Mouse (Mus musculus): ENCODE measurements around the gene Lekr1. TPM values are rescaled to one million over a fixed set of nuclear protein-coding genes. Genes with fewer than 3 reads are reported as not detected.

Lekr1 gene
- 6.6 and 7.7 TPM in 2 replicates for polyA plus RNA-seq (2012; rRNA removed)

DNA sequence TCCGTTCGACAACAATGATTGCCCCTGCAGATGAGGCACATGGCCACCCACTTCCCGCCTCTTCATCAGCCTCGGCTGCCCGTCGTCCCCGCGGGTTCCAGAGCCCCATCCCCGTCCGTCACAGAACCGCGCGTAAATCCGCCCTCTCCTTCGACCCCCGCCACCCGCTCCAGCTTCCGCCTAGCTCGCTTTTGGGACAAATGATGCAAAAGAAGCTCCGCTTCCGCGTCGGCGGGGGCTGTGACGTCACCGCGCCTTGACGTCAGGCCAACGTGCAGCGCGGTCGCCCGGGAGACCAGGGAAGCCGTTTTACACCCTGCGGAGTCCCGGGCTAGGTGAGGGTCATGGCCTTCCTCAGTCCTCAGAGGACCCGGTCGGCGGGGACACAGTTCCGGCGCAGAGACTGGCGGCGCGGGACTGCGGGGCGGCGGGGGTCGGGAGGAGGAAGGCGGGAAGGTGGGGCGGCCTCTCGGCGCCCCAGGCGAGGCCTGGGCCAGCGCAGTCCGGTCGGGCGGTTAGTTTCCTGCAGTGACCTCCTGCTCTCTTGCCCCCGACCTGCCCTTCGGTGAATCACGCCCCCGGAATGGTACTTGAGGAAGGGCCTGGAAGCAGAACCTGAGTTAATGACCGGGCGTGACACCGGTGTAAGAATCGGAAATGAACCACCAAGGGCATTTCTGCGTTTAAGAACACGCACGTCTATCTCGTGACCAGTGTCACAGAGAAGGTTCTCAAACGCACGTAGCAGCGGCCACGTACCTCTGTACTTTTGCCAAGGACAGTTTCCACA, at the start of gene Lekr1:
Gene Lekr1, plus strand, starts transcription at position 252 of the 790 bp plus-strand sequence.
- DNase-seq (ENCODE audit: extremely low spot score in 1 of 2, low spot score in 1 of 2) = peak; percentile 83 to 95

DNA sequence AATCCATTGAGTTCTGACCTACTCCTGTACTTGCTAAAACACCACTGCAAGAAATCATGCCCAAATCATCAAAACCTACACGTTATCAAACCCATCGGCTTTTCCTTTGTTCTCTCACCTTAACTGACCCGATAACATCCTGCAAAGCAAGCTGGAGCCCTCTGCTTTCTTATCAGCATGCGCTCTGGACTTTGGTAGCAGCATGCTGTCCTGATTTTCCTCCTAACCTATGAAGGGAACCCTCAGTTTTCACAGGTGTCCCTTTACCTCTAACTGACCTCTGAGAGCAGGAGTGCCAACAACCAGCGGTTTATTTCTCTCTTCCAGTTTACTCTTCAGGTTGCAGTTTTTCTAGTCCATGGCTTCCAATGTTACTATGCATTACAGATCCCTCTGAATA, 48.5 kb upstream of the Lekr1 start:
- no peak for DNase-seq (ENCODE audit: extremely low spot score in 1 of 2, low spot score in 1 of 2)

DNA sequence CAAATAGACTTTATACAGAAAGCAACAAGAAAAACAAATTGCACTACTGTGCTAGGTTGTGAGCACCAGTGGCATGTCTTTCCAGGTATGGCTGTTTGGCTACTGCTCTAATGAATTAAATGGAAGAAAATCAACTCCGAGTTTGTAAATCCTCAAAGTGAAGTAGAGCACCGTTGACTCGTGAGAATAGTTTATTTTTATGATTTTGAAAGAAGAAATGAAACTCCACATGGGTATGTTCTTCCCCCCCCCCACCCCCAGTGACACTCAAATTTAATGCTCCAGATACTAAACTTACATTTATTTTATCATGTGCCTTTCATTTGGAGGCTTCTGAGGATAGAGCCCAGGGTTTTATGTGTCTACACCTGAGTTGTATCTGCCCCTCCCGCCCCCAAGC, 46.7 kb upstream of the Lekr1 start:
- no peak for DNase-seq (ENCODE audit: extremely low spot score in 1 of 2, low spot score in 1 of 2)

DNA sequence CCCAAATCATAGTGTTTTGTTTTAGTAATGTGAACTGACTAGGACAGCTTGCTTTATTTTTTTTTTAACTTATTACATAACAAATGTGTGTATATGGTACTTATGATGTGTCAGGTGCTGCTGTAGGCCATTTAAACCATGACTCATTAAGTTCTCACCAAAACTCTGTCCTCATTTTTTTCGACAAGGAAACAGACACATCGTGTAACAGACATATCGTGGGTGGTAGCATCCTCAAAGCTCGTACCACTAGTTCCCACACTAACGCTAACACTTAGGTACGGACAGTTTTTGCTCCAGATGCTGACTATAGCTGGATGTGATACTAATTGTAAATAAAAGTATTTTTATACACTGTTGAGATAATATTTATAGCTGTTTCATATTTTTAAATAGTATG, 43.0 kb upstream of the Lekr1 start:
- DNase-seq (ENCODE audit: extremely low spot score in 1 of 2, low spot score in 1 of 2) = peak in 1 of 2 experiments; percentile 27

DNA sequence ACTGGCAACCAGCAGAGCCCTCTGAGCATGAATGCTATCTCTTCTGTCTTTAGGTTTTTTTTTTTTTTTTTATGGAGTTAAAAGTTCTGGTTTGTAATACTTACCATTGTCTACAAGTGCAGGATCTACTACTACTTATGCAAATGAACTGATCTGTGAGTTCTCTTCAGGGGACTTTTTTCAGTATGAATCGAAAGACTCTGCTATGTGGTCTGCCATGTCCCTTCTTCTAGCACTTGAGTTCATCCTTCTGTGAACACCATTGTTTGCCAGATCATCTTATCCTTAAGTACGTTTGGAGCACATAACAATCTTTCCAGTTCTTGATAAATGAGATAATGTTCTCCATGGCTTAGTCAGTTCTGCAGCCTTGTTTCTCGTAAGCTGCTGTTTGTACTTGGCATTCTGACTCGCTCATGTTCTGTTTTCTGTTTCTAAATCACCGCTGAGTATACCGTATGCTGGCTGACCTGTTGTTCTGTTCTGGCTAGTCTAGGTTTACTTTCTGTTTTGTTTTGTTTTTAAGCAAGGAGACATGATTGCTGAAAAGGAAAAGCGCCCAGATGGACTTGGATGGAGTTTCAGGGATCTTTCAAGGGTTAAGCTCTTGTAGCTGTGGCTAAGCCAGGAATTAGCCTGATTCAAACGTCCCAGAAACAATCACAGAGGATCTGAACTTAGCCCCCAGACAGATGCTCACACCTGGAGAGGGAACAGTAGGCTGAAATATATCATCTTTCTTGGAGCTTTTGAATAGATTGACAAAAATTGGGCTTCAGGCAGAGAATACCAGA, 40.3 kb upstream of the Lekr1 start:
- no peak for DNase-seq (ENCODE audit: extremely low spot score in 1 of 2, low spot score in 1 of 2)

DNA sequence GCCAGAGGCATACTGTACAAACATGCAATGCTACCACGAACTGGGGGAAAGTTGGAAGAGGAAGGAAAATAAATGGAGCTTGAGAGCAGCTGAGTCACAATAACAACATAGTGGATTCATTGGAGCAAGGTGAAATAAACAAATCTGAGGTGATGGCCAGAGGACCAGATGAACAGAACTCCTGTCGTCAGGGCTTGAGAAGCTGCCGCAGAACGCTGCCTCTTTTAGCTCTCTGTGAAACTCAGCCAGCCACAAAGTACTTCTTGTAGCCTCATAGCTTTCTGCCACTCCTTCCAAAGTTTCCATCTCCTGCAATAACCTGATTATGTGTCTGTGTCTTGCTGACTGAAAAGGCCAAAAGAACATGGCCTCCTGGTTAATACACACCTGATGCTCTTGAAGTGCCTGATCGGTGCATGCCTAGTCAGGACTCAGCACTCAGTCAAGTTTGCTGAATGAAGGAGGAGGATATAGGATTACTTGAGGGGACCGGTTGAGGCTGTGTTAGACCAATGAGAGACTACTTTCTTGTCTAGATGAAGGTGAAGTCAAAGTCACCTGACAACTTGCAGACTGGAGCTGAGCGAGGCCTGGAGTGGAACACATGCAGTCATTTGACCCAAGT, 39.6 kb upstream of the Lekr1 start:
- DNase-seq (ENCODE audit: extremely low spot score in 1 of 2, low spot score in 1 of 2) = no peak

DNA sequence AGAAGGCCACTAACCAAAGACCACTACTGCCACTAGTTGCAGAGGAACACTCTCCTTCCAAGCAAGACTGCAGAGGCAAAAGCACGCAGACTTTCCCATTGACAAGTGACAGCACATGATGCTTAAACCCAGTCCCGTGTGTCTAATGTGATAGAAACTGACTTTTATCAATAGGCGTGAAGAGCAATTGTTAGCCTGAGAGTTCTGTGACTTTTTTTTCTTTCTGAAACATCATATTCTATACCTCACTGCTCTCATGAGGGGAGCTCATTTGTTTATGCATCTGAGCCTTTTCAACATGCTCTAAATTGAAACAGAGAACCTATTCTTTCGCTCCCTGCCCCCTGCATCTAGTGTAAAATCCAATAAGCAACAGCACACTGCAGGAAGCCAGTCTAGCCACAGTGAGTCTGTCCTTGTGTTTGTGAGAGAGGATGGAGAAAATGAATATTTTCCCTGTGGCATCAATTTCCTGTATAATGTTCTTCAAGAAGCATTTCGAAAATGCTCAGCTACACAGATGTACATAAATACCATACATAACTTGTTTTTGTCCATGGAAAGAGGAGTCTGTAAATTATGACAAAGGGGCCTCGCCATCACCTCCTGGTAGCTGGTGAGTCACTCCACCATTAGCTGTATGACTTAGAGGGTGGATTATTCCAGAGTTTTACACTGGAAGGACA, 38.9 kb upstream of the Lekr1 start:
- no peak for DNase-seq (ENCODE audit: extremely low spot score in 1 of 2, low spot score in 1 of 2)

DNA sequence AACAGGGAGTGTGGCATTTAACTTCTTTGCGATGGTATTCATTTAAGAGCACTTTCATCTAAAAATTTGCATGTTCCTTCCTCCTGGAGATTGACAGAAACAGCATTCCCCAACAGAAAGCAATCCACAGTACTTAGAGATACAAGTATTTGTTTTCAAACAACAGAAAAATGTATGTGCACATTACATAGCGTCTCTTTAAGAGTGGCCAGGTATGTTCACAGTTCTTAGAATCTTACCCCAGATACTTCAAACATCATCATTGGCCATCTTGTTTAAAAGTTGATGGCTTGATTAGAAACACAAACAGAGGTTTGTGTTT, 38.4 kb upstream of the Lekr1 start:
- no peak for DNase-seq (ENCODE audit: extremely low spot score in 1 of 2, low spot score in 1 of 2)

DNA sequence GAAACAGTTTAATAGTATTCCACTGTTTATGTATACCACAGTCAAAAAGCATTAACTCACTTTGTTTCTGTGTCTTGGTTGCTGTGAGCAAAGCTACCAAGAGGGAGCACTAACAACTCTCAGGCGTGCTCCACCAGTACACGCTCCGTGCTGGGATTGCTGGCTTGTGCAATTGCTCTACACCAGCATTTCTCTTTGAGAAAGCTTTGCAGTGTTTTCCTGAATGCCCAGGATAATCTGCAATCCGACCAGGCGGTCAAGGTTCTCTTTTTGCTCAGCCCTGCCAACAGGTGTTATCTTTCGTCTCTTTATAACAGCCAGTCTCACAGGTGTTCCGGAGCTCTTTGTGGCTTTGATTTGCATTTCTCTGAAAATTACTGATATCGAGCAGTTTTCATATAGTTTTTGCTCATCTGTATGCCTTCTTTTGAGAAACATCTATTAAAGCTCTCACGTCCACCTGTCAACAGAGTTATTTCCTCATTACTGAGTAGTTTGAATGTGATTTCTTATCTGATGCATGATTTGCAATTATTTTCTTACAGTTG, 36.4 kb upstream of the Lekr1 start:
- DNase-seq (ENCODE audit: extremely low spot score in 1 of 2, low spot score in 1 of 2) = no peak

DNA sequence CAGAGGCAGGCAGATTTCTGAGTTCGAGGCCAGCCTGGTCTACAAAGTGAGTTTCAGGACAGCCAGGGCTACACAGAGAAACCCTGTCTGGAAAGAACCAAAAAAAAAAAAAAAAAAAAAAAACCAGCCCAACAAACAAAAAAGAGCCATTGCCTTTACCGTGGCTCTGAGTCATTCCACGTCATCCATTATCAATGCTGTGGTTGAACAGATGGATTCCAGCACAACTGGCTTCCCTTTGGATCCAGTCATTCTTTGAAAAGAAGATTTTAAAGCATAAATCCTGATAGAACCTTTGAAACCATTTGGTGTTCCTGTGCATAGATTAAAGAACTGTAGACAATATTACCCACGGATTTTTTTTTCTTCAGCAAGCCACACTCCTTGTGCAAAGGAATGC, 32.4 kb upstream of the Lekr1 start:
- DNase-seq (ENCODE audit: extremely low spot score in 1 of 2, low spot score in 1 of 2) = no peak

DNA sequence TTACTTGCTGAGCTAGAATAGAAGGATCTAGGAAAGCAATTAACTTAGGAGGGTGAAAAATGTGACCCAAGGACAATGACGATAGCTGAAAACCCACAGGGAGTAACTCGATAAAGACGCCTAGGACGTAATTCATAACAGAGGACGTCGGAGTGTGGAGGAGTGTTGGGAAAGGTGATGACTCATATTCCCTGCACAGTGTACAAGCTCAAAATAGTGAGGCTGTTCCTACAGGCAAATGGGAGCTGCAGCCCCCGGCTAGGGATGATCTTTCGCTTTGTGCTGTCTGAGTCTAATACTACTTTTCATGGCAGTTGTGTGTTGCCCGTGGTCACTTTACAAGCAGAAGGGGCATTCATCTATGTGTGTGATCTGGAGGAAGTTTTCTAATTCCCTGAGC, 30.0 kb upstream of the Lekr1 start:
- DNase-seq (ENCODE audit: extremely low spot score in 1 of 2, low spot score in 1 of 2) = peak; percentile 33 to 60

DNA sequence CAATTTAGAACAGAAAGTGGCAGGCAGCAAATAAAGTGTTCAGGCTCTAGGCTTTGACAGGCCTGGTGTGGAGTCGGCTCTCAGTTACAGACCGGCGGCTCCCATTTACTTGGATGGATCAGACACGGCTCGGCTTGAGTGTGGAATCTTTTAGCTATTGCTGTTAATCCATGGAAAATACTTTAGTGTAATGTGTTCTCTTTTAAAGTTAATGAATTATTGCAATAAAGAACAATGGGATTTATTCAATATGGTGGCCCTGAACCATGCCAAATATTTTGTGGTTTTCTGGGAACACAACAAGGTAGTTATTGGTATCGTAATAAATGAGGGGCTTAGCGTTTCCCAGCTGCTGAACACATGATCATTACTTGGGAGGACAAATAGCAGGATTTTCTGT, 28.7 kb upstream of the Lekr1 start:
- DNase-seq (ENCODE audit: extremely low spot score in 1 of 2, low spot score in 1 of 2) = no peak

DNA sequence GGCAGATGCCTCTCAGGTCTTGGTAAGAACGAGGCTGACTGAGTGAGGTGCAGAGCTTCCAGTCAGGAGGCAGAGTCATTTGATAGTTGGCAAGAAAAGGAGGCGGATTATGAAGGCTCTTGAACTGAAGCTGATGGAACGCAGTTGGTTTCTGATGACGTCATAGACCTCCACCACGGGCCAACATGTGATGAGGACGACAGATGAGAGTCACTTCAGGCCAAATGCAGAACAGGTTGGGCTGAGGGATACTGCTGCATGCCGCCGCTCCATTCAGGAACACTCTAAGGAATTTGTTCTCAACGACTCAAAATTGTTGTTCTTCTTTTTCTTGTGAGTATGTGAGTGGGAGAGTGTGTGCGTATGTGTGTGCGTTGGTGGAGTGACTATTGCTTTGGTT, 27.1 kb upstream of the Lekr1 start:
- no peak for DNase-seq (ENCODE audit: extremely low spot score in 1 of 2, low spot score in 1 of 2)

DNA sequence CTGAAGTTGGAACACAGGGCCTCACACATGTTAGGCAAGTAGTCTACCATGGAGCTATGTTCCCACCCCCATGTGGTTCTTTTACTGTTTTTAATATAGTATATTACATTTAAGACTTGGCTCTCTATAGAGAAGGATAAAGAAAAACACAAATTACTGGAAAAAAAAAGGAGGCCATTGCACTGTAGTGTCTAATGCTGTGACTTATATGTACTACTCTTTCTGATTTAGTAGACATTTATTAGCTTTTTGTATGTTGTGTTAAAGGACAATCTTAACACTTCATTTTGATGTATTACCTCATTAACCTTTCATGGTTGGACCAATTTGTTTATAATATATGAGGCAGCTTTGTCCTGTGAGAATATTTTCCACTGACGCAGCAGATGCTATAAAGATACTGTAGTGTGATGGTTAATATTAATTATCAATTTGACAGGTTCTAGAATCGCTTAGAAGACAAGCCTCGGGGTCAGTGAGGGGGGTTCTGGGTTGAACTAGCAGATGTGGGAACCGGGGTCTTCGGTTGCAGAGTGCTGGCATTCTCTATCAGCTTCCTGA, 26.5 kb upstream of the Lekr1 start:
- DNase-seq (ENCODE audit: extremely low spot score in 1 of 2, low spot score in 1 of 2) = no peak

DNA sequence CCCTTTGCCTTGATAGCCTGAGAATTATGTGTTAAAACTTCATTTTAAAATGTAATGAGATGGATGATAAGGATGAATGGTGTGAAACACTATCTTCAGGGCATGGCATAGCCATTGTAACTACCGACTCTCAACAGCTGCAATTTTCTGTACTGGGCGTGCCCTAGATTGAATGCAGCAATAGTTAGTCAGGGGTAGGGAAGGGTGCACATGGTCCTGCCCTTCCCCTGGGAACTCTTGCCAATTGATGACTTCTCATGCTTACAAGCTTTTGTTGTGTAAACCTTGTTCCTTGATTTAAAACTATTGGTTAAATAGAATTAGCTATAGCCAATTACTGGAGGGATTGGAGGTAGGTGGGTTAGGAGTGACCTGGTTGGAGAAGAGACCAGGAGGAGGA, 23.1 kb upstream of the Lekr1 start:
- no peak for DNase-seq (ENCODE audit: extremely low spot score in 1 of 2, low spot score in 1 of 2)

DNA sequence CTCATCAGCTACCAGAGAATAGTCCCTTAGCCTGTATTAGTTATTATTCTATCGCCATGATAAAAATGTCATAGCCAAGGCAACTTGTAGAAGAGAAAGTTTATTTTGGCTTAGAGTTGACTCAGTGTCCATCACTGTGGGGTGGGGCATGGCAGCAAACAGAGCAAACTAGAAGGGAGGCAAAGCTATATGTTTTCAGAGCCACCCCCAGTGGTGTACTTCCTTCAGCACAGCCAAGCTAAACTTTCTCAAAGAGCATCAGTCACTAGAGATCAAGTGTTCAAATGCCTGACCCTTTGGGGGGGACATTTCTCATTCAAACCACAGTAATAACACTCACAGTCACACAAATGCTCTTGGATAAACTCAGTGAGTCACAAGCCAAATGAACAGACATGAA, 22.4 kb upstream of the Lekr1 start:
- DNase-seq (ENCODE audit: extremely low spot score in 1 of 2, low spot score in 1 of 2) = no peak

DNA sequence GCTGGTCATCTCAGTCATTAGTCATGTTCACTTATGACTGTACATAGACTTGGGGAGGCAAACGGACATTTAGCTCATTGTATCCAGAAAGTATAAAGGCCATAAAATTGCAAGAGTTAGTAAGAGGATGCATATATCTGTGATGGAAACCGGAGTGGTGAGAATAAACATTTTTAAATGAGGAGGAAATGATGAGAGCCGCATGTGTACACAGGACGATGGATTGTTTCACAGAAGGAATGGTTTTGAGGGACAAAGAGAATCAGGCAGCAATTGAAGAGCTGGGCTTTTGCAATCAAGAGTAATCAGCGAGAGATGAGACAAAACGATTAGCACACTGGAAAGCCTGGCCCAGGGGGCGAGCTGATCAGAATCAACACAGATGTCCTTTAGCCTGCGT, 18.4 kb upstream of the Lekr1 start:
- DNase-seq (ENCODE audit: extremely low spot score in 1 of 2, low spot score in 1 of 2) = no peak

DNA sequence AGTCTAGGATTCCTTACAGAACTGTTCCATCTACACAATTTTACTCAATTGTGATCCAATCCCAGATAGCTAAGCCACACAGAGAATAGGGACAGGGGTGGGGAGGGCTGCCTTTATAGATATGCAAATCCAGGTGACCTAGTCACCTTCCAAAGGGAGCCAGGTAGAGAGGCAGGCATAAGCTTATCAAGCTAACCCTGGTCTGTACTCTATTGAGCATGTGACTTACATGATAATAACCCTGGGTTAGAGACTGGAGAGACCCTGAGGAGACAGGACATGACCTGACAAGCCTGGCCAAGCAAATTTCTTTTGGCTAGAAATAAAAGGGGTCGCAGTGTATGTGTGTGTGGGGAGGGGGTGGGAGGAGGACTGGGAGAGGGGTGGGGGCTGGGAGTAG, 17.1 kb upstream of the Lekr1 start:
- DNase-seq (ENCODE audit: extremely low spot score in 1 of 2, low spot score in 1 of 2) = no peak

DNA sequence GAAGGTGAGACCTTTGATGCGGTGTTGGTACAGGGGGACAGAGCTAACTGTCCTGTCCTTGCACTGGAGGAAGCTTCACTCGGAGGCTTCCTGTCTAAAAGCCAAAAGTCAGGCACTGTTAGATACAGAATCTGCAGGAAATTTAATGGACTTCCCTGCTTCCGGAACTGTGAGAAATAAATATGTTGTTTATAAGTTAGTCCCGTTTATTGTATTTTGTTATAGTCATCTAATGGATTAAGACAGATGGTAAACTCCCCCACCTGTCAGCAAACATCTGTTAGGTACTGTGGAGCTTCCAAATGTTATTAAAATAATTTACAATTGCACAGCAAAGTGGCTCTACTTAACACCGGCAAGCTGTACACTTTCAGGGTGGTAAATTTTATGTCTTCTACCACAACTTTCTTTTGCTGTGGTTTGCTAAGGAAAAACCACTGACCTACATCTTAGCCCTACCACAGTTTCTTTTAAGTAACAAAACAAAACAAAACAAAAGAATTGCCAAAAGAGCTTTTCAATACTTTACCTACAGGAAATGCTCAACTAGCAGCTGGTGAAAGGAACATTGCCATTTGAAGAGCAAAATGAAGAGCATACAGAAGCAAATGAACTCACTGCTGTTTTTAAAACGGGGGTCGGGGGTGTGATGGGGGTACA, 15.7 kb upstream of the Lekr1 start:
- no peak for DNase-seq (ENCODE audit: extremely low spot score in 1 of 2, low spot score in 1 of 2)
